Mouse (Mus musculus): Measurements from ENCODE around the gene Baz2b.
"Not testable (repeated sequence)": the region's sequence is repeated elsewhere in the genome, so short reads cannot be mapped to it uniquely, and the experiment has no call there.

Gene Baz2b

DNA sequence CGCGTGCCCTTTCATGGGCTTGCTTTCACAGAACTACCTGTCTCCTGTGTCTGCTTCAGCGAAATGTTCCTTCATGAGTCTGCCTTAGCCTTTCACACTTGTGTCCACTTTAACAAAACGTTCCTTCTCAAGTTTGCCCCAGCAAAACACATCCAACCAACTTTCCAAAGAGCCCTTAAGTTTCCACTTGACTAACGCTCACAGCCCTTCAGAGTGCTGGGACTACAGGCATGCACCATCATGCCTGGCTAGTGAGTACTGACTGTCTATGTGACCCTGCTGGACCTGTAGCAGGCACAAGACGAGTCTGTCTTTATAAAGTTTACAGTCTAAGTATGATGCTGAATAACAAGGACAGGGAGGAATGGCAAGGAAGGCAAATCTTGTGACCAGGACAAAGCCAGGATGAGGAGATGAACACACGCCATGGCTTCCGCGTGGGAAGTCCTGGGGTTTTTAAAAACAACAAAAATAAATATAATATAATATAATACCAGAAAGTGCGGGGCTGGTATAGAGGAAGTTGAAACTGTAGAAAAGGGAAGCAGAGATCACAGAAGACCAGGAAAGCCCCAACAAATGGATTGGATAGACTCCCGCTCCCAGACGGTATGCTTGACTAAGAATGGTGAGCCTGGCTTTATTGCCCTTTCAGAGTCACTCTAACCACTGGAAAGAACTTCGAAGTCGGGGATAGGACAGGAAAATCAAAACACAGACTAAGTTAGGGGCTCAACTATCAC is 120.7 kb downstream of the Baz2b start:
- no peak for DNase-seq

DNA sequence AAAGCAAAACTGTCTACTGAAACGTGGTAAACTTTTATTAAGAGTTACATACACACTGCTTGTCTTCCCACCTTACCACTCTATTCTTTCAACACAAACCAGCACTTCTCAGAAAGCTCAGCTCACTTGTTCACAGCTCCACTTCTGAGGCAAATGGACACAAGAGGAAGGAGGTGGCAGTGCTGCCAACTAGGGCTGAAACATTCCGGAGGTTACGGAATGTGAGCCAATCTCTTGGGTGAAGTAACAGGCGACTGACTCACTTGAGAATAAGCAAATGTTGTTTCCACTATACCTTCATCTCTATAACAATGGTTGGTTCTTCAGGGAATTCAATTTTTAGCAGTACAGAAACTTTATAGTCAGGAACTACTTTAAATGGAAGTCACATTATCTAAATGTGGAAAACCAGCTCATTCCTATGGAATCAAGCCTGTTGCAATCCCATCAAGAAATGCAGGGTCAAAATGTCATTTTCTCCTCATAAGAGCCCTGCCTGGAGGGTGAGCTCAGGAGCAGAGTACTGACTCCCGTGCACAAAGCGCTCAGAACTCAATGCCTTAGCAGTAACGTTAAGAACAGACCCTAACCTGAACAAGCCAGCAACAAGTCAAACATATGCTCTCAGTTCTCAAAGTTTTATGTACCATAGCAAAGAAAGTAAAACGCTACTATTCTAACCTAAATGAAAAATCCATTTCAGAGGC is 123.3 kb downstream of the Baz2b start:
- peak; percentile 39 to 48 for DNase-seq

DNA sequence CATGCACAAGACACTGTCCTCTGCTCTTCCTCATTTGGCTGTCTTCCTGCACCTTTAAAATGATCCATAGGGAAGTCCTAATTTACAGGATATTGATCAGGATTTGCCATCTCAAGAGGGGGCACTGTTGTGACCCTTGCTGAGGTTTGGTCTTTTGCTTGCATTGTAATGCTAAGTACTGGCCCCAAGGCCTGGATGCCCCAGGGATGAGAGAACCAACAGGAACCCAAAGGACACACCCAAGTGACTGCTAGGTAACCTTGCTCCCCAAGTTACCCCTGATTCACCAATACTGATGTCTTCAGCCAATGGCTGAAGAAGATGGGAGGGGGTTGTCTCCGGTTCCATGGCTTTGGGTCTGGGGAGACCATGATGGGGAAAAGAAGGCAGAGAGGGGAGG is 124.8 kb downstream of the Baz2b start:
- no peak for DNase-seq

DNA sequence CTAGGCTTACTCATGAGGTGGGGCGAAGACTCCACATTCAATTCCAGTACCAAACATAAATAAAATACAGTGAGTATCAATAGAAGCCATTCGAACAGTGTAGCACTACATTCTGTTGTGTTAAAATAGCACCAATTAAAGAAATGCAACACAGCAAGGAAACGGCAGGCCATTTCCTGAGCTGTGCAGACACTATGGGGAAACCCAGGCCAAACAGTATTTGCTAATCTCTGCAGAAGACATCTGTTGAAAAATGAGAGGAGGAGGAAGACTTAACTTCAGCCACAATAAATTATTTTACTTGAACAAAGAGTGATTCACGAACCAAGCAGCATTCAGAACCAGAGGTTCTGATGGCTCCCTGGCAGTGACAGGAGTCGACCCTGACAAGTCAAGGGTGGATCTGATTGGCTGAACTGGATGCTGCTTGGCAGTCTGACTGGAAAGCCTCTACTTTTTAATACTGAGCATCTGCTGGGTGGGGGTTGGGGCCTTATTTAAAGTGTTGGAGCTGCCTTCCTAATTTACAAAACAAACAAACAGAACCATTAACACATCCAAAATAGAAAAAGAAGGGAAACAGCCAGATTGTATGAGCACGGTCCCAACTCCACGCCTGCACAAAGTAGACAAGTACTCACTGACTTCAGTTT is 126.5 kb downstream of the Baz2b start:
- peak; percentile 28 to 32 for DNase-seq

DNA sequence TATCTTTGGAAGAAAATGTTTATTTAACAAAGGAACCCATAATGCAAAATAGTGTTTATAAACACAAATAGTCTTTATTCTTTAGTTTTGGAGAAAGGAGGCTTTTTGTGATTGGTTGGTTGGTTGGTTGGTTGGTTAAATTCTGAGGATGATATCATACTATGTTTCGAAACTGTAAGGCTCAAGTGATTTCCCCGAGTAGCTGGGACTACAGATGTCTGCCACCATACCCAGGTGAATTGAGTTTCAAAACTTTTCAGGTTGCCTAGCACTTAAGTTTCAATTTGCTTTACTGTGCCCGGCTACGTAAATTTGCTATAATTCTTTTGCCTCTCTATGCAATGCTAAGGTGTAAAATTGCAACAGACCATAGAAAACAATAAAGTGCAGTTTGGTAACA is 127.4 kb downstream of the Baz2b start:
- no peak for DNase-seq

DNA sequence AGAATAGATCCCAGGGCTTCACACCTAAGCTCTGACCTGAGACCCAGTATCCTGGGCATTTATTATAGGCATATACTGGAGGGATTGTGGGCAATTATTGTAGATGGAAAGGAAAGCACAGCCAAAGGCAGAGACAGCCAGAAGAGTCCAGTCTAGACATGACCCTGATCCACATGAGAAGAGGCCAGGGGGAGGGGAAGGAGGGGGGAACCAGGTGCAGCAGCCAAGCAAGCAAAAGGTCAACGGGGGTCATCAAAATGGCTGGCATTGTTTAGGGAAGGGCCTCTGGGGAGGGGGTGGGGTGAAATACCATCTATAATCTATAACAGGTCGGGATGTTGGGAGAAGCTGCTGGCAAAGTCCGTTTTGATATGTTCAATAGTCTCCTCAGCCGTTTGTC is 128.8 kb downstream of the Baz2b start:
- DNase-seq, result no peak

DNA sequence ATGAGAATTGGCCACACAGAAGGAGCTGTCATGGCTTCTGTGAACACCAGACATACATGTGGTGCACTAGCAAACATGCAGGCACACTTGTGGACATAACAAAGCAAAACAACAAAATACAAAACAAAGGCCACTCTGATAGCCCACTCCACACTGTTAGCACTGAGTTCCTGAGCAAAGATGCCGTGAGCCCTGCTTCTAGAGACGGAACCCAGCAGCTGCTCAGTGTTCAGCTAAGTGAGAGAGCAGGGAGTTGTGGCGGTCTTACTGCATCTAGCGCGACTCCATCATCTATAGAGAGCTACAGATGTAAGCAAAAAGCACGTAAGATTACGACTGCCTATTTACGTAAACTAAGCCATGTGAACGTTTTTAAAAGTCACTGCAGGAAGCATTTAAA is 132.0 kb downstream of the Baz2b start:
- DNase-seq, result no peak

DNA sequence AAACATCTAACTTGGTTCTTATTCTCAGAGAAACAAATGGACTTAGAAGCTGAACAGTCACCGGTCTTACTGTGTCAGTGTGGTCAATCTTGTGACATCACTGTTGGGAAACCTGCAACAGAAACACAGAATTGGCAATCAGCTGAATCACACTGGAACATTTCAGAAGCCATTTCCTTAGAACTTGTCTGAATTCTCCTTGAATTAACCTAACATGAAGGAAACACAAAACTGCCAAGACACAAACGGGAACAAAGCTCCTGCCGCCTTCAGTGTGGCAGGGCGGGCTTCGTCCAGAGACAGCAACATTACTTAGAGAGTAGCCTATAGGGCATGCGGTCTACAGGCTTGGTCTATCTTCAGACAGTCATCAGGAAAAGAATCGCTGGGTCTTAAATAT is 132.8 kb downstream of the Baz2b start:
- no peak for DNase-seq

DNA sequence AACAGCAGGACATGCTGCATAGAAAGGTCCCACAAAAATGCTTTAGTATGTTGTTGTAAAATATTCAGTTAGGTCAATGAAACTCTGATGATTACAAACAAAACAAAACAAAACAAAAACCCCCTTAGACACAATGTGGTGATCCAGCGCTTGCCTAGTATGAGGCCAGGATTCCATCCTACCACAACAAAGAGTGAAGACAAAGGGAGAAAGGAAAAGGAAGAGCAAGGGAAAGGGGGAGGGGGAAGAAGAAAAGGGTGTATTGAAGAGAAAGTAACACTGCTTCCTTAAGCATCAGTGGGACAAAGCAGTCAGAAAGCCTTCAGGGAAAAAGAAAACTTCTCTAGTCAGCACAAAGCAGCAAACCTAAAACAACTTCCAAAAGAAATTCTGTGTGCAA is 133.6 kb downstream of the Baz2b start:
- DNase-seq, result no peak

DNA sequence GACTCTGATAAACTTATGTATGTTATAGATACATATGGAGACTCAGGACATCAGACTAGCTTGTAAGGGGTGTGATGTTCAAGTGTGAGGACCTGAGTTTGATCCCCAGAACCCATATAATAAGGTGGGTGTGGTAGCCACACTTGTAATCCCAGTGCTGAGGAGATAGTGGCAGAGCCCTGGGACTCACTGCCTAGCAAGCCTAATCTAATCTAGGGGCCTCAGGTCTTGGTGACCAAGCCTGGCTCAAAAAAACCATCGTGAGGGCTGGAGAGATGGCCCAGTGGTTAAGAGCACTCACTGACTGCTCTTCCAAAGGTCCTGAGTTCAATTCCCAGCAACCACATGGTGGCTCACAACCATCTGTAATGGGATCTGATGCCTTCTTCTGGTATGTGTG is 135.8 kb downstream of the Baz2b start:
- not testable (repeated sequence) for DNase-seq

DNA sequence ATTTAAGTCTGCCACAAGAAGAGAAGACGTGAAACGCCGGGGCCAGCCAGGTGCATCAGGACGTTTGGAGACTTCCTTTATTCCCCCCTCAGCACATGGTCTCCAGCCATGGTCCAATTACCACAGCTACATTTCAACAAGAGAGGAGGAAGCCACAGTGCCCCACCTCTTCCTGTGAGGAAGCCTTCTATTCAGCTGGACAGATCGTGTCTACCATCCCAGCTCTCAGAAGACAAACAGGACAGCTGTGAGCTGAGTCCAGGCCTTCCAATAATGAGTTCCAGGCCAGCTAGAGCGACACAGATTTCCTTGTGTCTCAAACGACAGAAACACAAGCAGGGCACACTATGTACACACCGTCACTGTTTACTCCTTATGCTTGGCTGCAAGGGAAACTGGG is 137.8 kb downstream of the Baz2b start:
- no peak for DNase-seq

DNA sequence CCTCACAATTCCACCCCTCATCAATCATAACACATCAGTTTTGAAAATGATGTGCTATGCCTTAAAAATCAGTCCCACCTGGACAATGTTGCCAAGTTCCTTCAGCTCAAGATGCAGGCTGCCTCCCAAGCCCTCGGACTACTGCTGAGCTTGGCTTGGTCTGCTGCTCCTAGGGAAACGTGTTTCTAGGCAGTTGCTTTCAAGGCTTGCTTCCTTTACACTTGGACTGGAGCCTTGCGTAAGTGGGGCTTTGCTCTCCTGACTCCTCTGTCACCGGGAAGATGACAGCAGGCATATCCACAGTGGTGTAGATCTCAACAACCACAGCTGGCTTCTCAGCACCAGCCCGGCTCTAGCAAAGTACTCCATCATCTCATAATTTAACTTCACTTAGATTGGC is 138.7 kb downstream of the Baz2b start:
- DNase-seq, result peak; percentile 20 to 37

DNA sequence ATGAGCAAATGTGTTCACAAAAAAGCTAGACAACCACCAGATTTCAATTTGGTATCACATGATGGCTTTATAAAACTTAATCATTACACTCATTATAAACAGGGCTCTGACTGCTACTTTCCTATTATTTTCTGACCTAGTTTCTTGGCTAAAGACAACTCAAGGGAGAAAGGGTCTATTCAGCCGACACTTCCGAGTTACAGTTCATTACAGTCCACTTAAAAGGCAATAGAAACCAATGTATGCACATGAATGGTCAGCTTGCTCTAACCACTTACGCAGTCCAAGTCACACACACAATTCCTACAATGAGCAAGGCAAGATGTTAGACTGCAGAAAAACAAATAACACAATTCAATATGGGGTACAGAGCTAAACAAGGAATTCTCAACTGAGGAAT is 141.2 kb downstream of the Baz2b start:
- no peak for DNase-seq

DNA sequence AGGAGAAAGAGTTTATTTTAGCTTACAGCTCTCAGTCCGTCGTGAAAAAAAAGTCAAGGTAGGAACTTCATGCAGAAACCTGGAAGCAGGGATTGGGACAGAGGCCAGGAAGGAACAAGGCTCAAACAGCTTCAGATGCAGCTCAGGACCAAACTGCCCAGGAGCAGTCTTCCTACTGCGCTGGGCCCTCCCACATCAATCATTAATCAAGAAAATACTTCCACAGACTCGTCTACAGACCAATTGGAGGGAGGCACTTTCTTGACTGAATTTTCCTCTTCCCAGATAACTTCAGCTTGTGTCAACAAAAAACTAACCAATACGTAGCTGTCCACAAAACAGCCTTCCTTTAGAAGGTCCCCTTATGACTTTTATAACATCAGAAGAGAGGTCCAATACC is 144.2 kb downstream of the Baz2b start:
- DNase-seq, result no peak

DNA sequence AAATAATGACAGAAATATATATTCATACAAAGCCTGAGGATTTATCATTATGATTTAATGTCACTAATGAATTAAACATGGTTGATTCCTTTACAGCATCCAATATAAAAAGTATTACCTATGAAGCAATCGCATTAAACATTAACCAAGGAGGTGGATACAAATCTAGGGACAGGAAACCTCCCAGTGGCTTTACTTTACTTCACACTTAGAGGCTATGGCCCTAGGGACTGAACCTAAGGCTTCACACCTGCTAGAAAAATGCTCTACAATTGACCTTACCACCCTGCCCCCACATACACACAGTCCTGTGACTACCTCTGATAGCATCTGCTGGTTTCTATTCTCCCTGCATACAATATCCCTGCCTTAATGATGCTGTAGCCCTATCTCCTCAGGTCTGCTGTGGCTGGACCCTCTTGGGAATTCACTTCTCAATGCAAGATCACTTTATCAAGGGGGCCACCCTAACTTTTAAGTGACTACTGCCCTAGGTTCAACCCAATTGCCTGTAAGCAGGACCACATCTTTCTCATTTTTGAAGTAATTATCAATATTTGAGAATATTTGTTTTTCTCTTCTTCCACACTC is 149.4 kb downstream of the Baz2b start:
- DNase-seq, result no peak

DNA sequence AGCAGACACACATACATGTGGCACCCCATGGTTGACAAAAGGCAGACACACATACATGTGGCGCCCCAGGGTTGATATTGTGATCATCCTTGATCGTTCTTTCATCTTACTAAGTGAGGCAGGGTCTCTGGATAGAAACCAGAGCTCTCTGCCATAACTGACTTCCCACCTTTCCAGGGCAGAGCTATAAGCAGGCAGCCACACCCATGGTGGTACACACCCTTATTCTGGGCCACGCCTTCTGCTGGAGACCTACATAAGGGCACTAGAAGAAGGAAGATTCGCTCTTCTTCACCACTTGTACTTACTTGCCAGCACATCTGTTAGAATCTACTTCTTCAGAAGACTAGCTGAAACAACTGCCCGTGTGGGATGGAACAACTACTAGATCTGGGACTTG is 150.3 kb downstream of the Baz2b start:
- DNase-seq, result no peak

DNA sequence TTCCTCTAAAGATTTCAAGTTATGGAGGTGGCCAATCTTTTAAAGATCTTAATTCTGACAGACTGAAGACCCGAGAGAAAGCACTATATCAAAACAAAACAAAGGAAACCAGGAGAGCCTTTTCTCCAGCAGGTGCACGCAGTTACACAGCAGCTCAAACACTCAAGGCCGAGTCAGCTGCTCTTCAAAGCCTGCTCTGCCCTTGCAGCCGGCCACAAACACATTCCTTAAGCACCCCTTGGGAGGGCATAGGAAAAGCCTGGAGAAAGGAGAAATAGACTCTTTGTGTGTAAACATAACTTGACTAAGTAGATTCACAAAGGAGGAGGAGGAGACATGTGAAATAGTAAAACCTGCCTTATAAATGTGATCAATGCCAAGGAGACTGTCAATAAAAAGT is 153.6 kb downstream of the Baz2b start:
- DNase-seq, result no peak

DNA sequence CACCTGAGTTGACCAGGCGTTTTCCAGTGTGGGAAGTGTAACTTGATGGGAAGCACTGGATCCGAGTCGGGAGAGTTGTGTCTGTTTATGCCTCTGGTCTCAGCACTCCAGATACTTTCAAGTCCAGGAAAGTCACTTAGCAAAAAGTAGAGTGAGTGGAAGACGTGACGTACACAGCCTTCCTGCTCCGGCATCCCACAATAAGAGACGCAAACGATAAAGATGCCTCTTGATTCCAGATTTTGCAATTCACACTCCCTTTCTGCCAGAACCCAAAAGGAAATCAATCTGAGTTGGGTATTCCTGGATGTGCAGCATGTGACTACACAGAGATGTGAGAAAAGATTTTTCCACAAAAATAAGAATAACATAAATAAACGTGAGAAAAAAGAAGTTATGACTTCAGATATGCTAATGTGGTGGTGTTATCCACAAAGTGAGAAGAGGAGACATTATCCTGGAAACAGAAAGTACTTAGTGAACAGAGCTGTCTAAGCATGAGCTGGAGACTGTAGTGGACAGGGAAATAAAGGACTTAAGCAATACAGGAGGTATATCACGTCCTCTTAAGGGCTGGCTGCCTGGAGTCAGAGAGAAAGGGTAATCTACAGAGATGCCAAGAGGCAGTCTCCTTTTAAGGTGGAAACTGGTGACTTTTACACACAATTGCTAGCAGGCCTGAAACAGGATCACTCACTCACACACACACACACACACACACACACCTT is 154.7 kb downstream of the Baz2b start:
- DNase-seq, result no peak

DNA sequence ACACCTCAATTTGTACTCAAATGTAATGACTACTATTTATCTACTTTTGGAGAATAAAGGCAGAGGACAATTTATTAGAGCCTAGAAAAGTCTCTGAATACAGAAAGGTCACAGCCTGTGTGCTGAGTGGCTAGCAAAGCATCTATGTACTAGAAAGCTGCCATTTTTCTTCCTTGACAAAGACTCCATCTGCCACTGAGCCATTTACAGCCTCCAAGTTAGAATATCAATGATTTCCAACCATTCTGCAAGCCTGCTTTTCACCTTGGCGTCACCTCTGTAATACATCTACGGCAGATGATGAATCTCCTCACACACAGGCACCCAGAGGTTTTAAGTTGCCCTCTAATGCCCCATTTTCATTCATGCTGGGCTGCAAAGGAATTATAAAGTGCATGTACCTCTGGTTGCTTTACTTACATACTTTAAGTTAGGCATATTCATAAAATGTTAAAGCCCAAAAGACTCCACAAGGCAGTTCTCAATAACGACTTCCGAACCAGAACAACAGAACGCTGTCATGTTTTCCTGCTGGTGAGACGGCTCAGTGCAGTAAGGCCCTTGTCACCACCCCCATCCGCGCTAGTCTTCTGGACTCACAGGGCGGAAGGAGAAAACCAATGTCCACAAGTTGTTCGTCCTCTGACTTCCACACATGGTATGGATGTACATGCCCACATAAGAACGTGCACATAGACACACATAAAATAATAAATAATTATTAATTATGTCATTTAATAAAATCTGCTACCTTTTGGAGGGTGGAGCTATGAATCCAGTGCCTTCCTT is 156.2 kb downstream of the Baz2b start:
- no peak for DNase-seq

DNA sequence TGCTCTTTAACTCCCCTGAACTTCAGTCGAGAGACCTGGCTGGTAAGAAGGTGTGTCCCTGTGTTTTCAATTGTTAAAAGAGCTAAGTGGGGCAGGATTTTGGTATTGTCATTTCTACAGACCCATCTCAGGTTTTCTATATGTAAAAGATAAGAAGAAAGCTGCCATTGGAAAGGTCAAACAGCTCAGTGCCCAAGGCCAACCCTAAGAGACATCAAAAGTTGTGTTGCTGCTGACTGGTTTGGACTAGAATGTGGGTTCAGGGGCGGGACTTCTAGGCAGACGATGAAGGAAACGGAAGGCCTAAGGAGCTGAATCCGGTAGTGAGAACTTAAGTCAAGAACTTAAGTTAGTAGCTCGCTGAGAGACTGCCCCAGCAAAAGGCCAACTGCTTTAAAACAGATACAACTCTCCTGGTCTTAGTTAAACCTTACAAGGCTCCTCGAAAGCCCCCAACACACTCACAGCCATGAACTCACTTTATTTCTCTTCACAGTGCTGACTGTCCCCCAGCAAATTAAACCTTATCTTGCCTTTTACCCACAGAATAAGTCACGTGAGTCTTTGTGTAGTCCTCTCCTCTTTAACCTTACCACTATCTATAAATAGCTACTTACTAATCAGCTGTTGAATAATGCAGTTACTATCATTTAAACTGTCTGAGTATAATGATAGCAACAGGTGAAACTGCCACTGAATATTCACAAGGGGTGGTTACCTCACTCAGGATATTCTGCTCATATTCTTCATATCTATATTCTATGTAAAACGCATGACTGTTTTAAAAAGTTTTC is 158.8 kb downstream of the Baz2b start:
- DNase-seq, result no peak

DNA sequence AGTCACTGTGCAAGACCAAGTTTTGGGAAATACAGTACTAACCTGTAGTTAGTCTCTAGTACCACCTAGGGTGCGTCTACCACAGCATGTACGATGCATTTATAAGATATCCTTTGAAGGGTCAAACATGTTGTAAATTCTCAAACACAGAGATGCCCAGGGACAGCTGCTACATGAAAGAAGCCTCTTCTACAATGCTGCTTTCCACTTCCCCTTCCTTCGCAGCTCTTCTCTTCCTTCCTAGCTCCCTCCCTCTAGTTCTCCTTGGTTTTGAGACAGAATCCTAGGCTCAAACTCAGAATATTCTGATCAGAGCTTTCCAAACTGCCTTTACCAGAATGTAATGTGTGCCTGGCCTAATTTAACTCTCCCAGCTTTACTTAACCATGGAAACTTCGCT is 159.8 kb downstream of the Baz2b start:
- DNase-seq, result no peak

All from cerebellum, adult 18-20 months (tissue).